Mouse (Mus musculus): ENCODE data around the gene Amy2a1.
"Not testable (repeated sequence)": the region's sequence is repeated elsewhere in the genome, so short reads cannot be mapped to it uniquely, and the experiment has no call there.

Amy2a1 gene

DNA sequence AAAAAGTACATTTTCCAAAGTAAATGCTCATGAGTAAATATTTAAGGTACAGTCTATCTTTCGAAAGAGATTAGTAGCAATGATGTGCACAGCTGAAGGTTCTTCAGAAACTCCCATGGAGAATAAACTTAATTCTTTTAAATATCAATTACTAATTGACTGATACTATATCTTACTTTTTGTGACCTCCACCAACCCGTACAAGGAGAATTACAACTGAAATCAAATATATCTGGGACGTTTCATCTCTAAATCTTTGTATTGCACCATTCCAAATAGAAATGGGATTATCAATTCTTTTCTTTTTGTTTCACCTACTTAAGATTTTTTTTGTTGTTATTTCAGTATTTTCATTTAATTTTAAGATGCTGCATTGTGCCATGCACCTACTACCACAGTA lies at the start of gene Amy2a1:
Gene Amy2a1 (minus strand): TSS at position 101 of the 400 bp plus-strand sequence.
- DNase-seq (ENCODE audit: low read depth, low spot score): not testable (repeated sequence)

DNA sequence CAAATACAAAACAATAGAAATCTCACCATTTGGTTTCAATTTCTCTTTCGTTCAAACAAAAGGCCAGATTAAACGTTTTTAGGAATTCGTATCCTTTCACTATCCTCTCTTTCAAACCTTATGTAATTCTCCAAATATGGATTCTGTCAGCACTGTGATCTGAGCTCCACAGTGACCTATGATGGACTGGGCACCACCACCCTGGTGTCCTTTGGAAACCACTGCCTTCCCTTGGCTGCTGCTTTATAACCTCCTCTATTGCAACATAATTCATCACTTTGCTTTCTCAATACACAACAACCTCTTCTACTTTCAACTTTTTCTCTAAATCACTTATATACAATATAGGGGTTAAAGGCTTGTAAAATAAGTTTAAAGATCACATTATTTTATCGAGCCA lies 42.4 kb upstream of the Amy2a1 start:
- DNase-seq (ENCODE audit: low read depth, low spot score): no peak

DNA sequence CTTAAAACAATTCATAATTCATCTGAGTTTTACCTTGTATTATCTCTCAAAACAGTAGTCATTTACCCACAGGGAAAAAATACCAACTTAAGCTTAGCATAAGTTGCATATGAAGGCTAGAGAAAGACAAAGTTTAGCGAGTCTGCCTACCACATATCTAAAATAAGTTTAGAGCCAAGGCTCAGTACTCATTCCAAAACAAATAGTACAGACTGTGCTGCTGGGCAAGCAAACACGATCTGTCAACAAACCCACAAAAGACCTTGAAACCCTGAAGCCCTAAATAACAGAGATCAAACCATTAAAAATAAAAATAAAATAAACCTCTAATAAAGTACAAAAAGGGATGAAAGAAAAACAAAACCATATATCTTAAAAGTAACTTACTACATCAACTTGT lies 41.9 kb upstream of the Amy2a1 start:
- no peak for DNase-seq (ENCODE audit: low read depth, low spot score)

DNA sequence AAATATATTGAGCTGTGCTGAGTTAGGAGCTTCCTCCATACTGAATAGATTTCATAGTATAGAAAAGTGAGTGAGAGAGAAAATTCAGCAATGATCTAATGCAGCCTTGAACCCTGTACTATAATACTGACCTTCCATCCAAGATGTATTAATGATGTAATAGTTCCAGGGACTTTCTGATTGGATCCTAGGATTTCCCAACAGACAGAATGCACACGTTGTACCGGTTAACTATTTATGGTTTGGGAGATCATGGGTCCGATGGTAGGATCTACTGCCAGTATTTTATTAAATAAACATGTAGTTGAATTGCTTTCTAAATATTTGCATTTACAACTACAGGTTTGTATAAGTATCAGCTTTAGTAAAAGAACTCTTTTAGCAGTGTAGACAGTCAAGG lies 39.9 kb upstream of the Amy2a1 start:
- no peak for DNase-seq (ENCODE audit: low read depth, low spot score)

DNA sequence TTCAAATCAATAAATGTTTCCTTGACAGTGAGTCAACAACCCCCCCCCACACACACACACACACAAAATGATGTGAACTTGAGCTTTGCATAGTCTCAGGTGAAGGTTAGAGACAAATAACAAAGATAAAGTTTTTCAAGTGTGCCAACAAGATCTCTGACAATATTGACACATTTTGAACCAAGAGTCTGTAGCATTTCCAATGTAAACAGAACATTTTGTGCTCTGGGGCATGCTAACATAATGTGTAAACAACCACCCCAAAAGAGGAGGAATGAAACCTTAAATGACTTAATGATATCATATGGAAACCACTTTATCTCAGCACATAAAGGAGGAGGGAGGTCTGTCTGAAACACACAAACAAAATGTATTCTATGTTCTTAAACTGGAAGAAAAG lies 7.5 kb upstream of the Amy2a1 start:
- DNase-seq (ENCODE audit: low read depth, low spot score): no peak

Data from CD4-positive helper T cell, adult 2 months (primary cell).